Mouse (Mus musculus) B cell, adult 2 months (primary cell): Measurements from ENCODE around the gene Fam208b.
"Not testable (repeated sequence)": the region's sequence is repeated elsewhere in the genome, so short reads cannot be mapped to it uniquely, and the experiment has no call there.

Experiments used
- DNase-seq, 2 experiments: peaks; one replicate each; pipeline ENCODE4 v3.0.0; 2022

Fam208b gene

DNA sequence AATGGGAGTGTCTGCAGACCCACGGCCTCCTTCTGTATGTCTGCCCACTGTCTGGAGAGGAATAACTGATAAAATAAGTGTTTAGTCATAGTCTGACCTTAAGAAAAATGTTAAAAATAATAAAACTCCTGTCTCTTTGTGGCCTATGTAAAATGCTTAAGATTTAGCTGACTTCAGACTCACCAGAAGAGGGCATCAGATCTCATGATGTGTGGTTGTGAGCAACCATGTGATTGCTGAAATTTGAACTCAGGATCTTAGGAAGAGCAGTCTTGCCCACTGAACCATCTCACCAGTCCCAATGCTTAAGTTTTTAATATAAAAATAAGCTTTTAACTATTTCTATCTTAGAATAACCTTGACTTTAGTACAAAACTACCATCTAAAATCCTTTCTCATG is 47.8 kb downstream of the Fam208b start:
- no peak for DNase-seq

DNA sequence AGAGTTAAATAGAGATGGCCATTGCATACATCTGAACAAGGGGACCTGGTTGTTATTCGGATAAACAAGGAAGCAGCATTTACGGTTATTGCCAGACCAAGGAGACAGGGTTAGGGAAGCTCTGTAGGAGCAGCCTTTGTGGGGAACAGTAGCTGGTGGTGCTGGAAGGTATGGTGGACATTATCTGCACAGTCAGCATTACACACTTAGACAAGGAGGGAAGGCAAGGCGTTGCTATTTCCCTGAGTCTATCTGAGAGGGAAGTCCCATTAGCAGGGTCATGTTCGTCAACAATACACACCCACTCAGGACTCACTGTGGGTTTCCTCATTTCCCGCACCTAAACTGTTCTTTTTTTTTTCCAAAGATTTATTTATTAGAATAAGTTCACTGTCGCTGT is 63.1 kb downstream of the Fam208b start:
- no peak for DNase-seq

DNA sequence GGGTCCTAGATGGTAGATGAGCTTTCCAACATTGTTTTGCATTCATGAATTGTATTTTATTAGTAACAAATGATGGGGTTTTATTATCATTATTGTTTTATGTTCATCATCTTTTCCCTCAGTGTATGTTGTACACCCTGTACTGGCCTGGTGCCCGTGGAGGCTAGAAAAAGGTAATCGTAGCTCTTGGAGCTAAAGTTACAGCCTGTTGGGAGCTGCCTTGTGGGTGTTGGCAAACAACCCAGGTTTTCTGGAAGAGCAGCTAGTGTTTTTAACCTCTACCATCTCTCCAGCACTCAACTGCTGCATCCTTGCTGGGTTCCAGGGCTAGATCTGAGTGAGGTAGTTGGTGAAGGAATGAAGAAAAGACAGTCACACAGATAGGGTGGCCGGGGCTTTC is 63.5 kb downstream of the Fam208b start:
- no peak for DNase-seq

DNA sequence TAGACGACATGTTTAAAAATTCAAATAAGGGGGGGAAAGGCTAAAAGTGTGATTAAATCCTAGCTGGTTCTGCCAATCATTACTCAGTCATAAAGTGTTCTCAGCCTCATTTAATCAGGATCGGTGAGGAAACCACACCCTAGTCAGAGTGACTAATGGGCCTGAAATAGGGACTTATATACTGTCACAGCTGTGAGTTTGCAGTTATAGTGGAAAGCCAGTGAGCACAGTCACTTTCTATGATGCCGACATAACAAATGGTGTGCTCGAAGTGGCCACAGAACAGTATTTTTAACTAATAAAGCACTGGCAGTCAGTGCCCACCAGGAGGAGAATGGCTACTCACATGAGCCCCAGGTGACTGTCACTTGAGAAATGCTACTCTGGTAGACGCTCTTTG is 66.0 kb downstream of the Fam208b start:
- no peak for DNase-seq

DNA sequence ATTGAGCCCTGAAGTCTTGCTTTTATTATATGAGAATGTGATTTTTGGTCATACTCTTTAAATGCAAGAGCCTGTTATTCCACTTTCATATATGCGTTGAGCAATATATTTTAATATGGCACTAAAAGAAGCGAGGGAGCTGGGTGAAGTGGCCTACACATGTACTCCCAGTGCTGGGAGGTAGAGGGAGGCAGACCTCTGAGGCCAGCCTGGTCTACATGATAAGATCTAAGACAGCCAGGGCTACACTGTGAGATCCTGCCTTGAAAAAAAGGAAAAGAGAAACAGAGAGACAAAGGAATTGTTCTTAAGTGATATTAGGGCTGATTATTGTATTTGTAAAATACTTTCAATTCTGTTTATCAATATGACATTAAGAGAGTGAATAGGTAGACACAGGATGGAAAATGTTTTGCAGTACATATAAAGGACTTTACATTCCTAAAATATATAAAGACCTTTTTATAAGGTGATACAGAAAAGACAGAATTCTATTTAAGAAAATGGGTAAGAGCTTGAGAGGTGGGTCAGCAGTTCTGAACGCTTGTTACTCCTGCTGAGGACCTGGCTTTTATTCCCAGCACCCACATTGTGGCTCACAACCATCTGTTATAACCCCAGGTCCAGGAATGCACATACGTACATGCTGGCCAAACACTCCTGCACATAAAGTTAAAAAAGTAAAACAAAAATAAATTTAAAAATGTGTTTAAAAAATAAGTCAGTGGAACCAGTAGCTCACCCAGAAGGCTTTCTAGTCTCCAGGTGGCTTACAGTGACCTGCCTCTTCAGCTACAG is 66.6 kb downstream of the Fam208b start:
- no peak for DNase-seq

DNA sequence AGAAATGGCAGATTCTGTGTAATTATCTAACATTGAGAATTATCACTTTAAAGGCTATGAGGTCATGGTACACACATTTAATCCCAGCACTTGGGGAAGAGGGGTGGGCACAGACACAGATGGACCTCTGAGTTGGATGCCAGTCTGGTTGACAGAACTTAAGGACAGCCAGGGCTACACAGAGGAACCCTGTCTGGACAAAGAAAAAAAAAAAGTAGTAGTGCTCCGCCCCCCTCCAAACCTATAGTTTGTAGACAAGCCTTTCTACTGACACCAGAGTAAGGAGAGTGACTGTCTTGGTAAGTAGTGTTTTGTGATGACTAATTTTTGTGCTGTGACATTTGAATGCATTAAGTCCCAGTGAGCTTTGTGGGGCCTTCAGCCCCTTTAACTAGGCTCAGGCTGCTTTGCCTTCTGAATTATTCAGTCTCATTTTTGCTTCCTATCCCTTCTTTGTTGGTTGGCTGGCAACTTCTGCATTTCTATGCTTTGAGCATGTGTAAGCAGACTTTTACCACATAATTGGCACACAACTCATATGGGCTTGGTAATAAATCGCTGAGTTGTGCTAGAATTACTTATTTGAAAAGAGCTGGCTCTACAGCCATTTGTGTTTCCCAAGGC is 69.6 kb downstream of the Fam208b start:
- peak; percentile 36 to 41 for DNase-seq

DNA sequence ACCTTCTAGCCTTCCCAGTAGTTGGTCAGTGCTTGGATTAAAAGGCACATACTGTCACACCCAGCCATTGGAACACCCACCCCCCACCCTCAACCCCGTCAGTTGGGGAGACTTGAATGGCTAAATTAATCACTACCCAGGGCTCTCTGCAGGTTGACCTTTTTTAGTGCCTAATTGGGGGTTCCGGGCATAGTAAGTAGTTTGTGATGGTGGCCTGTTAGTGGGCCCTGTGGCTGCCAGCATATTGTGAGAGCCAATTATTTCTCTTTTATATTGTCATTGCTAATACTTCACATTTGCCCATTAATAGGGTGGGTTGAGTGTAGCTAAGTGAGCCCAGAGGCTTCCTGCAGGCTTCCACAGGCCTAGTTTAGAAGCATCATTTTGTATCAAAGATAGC is 70.7 kb downstream of the Fam208b start:
- no peak for DNase-seq

DNA sequence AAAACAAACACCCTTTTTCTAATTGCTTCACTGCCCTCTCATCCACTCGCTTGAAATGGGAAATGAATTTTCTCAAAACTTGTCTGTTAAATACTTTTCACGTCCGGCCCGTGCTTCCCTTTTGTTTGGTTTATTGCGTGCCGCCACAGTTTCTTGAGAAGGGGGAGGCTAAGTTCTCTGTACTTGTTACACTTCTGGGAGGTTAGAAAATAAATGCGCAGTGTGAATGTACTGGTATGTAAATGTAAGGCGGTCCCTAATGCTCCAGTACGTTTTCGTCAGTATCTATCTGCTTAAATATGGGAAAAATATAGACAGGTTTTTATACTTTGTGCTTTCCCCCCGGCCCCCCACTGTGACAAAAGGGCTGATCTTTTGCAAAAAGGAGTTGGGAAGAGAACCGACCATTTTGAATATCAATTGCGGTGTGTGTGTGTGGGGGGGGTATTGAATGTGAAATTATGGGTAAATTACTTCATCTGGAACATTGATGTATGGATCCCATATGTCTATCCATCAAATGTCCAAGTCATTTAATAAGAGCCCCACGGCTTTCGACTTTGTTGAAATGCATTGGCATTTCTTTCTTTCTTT is 71.8 kb downstream of the Fam208b start:
- DNase-seq, result peak; percentile 57 to 59

DNA sequence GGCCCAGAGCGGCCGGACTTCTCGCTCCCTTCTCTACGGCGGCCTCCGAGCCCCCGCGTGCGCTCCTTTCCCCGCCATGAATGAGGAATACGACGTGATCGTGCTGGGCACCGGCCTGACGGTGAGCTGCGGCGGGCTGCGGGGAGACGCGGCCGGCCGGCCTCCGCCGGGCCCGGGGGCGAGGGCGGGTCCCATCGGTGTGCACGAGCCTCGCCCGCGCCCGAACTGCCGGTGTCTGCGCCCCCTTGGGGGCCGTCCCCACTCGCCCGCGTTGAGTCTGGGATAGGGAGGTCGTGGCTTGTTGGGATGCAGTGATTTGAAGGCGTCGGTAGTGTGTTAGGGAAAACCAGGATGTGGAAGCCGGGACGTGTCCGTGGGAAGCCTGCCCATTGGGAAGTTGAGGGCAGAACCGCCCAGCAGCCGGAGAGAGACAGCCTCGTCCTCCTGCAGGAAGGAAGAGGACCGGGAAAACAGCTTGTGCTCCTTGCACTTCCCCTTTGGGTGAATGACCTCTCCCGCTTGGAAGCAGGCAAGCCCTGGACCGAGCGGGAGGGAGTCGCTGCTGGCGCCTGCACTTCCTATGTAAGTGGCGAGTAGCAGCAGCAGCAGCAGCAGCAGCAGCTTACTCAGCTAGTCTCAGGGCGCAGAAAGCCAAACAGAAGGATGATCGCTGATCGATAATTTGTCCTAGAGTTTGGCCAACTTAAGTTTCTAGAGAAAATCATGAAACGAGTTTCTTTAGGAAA is 72.5 kb downstream of the Fam208b start:
- peak; percentile 45 to 57 for DNase-seq

DNA sequence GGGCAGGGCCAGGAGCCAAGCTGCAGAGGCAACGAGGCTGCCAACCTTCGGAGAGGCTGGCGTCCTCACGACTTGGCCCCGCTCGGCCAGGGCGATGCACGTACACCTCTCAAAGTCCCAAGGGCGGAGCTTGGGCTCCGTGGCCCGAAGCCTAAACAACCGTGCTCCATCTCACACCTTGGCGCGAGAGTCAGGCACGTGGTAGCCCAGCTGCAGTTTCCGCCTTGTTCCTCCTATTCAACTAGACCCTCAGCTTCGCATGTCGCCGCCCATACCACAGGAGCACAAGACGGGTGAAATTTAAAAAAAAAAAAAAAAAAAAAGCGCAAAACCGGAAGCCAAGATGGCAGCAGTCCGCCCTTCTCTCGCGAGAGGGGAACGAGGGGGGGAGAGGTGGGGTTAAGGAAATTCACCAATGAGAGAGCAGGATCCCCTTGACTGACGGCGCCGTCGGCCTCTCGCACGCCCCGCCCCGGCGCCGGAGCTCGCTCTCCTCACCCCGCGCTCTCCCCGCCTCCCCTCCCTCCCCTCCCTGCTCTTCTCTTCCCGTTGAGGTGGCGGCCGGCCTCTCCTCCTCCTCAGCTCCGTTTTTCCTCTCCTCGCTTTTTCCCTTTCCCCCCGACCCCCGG is 73.2 kb downstream of the Fam208b start, which contains the start of gene Gdi2:
Gene Gdi2 (plus strand): TSS at position 470 of the 629 bp plus-strand sequence.
- peak; percentile 96 to 97 for DNase-seq

DNA sequence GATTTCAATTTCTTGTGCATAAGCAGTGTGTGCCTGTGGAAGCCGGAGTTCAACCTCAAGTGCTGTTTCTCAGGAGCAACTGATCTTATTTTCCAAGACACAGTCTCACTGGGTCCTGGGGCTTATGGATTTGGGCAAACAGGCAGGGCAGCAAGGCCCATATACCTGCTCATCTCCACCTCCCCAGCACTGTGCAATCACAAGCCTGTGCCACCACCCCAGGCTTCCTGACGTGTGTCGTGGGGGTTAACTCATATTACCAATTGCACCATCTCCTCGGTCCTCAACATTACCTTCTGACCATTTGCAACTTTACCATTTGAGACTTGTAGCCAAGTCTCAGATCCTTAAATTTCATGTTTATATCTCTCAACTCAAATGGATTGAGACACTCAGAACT is 76.8 kb downstream of the Fam208b start:
- DNase-seq, result no peak

DNA sequence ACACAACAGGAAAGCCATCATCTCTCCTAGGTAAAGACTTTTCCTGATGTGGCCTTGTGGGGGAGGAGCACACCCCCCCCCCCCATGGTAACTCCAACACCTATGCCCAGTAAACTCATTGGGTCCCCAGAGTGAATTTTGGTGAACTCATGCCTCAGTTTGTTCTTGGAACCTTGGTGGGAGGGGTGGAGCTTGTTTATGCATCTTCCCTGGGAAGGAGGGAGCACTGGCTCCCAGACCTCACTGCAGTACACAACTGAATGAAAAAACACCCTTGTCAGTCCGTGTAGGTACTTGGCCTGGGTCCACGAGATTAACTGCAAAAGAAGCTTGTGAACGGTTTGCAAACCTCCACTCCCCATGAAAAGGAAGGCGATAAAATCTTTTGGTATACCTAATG is 78.5 kb downstream of the Fam208b start:
- no peak for DNase-seq

DNA sequence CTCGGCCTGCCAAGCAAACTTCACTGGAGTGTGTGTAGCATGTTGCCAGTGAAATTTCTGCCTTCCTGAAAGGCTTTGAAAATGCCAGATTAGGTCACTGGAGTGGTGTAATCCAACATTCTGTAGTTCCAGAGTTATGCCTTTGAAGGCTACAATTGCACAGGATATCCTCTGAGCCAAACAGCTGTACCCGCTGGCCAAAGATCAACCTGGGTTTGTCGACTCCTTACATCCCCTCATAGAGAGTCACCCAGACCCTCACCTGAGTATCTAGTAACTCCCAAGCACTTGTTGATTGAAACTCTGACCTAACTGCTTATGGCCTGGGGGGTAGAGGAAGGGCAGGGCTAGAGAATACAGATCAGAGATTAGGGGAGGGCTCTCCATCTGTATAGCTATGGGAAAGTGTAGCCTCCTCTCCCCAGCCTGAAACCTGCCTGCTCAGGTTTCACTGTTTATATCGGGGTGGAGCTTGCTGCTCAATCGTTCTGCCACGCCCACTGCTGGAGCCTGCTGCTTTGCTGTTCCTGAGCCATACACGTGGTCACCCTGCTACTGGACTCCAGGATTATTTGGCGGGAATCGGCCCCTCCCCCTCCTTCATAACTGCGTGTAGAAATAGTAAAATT is 79.1 kb downstream of the Fam208b start:
- DNase-seq, result no peak

DNA sequence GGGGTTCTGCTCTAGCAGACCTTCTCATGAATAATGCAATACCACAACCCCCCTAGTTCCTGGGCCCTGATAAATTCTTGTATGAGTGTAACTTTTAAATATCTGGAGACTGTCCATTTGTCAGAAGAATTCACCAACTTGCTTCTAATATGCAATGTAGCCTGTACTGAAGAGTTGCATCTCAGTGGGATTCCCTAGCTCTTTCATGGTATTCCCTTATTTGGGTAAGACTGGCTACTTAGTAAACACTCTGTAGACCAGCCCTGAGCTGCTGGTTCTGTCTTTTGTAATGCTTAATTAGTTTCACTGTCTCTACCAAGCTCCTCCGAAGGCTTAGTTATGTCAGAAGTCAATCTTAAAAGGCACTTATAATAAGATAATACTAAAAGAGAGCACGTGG is 79.7 kb downstream of the Fam208b start:
- not testable (repeated sequence) for DNase-seq

DNA sequence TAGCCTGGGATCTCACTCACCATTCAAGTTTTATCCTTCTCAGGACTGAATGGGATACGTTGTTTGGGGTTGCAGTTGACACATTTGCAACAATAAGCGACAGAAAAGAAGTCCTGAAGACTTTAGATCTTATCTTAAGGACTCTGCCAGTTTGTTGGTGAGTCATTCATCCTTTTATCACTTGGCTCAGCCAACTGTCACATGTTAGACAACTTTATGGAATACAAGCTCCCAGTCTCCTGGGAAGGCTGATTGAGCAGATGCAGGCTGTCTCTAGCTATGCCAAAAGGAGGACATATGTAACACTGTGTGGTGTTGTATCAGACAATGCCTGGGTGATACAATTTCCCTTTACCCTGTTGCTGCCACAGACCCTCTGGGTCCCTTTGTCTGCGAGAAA is 80.5 kb downstream of the Fam208b start:
- no peak for DNase-seq

DNA sequence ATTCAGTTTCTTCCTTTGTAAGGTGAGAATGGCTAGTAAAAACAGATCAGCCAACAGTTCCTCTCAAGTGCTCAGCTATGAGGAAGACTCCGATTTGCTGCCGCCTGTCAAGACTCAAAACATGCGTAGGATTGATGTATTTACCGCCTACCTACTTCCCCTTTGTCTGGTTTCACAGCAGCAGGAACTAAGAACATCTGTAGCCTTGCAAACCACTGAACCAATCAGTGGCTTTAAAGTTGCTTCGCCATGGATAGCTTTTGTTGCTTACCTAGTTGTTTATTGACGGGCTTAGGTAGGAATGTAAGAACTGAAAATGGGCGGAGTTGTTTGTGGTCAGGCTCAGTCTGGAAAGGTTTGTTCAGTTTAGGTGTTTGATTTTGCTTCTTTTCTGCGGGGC is 84.6 kb downstream of the Fam208b start:
- peak; percentile 76 to 80 for DNase-seq

DNA sequence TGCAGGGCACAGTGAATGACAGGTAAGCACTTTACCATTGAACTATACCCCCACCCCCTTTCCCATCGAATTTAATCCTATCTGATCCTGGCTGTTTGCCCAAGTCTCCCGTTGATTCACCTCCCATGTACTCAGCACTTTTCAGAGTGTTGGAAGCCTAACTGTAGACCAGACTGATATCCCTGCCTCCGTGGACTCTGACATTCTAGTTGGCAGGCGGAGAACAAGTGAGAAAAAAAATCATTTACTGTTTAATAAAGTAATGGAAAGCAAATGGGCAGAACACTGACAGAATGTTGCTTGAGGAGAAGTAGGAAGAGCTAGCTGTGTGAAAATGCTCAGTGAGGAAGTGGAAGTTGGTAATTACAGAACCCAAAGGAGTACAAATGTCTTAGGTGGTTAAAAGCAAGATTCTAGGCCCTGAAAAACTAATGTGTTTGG is 85.3 kb downstream of the Fam208b start:
- no peak for DNase-seq

DNA sequence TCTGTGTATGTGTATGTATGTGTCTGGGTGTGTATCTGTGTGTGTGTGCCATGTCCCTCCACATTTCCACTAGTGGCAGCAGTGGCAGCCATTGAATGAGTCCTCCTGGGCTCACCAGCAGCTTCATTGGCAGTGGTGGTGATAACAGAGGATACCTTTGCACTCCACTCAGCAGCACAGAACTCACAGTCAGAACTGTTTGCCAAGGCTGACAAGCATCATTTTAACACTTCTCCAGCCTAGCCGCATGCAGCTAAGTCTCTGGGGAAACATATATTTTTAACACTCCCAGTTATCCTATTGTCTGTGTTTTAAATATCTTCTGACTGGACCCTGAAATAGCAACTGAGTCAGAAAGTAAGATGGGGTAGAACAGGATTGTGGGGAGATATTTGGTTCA is 87.0 kb downstream of the Fam208b start:
- no peak for DNase-seq

DNA sequence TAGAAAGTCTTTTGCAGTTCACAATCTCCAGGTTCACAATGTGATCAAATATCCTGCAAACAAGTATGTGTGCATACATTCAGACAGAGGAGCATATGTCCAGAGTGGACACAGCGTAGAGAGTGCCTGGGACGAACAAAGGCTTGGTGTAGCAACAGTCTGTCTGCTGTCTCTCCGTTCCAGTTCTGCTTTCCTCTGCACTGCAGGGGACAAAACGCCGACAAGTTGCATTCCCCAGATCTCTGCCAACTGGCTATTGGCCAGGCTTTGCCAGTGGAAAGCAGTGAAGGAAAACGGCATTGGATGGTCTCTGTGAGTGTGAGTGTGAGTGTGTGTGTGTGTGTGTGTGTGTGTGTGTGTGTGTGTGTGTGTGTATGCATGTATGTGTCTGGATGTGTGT is 87.4 kb downstream of the Fam208b start:
- peak in 1 of 2 experiments; percentile 8 for DNase-seq

DNA sequence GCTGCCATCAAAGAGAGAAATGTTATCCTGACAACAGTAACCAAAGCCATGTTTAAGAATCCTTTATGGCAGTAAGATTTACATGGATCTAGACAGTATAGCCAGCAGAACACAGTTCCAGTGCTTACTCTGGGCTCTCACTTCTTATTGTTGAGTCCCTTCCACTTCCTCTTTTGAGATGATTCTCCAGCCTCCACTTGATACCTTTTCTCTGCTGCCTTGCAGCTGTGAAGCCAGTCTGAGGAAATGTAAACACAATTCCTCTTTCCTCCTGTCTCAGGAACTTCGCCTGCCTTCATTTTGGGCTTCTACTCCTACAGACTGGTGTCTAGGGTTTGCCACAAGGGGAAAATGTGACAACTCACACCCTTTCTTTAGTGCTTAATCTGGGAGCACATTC is 90.9 kb downstream of the Fam208b start:
- not testable (repeated sequence) for DNase-seq

DNA sequence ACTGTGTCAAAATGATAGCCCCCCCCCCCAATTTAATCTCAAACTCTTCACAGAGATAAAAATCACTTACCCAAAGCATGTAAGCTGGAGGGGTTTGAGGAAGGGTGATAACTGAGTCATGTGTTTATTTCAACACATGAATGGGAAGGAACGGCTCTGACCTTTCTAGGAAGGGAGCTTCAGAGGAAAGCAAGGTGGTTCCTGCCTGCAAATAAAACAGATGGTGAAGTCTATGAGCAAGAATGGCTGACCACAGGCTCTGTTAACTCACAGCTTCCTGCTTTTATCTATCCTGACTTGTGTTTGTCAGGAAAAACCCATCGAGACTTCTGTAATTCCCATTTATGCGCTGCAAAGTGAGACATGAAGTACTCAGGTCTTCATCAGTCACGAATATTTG is 91.6 kb downstream of the Fam208b start:
- DNase-seq, result not testable (repeated sequence)
